Mouse (Mus musculus): ENCODE results near the gene Id1.

- TF ChIP-seq CTCF (IDR thresholded peaks at IDR 0.05; ENCODE audit: low read depth, low read length) (no peak), EP300 (IDR thresholded peaks at IDR 0.05; ENCODE audit: insufficient read depth, low read depth, low read length) (no peak), POLR2A (IDR thresholded peaks at IDR 0.05; ENCODE audit: insufficient read depth, low read length) (no peak)
Observed at GRCm38 (mm10) chr2:152736748-152737147, 697 bp downstream of the Id1 start.
